Mouse (Mus musculus): Measurements from ENCODE around the gene 6430628N08Rik.

DNA sequence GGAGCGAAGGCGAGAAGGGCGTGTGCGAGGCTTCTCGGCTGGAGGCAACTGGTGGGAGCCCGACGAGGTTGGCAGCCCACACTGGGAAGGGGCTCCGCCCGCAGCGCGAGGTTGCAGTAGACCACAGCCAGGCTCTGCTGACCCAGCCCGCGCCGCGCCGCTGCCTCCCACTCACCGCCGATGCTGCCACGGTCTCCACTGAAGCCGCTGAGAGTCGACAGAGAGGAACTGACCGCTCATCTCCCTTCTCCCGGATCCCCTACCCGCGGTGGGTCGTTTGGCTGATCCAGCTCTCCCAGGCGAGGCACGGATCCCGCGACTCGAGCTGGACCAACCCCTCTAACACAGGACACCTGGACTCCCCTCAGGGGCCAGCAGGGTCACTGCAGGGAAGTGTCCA lies at the start of gene 6430628N08Rik:
- TF ChIP-seq CTCF (IDR thresholded peaks at IDR 0.05; ENCODE audit: control insufficient read depth, insufficient read depth, insufficient read length) = no peak
- no peak for TF ChIP-seq MAX (IDR thresholded peaks at IDR 0.05)
- TF ChIP-seq FOSL1 (IDR thresholded peaks at IDR 0.05; ENCODE audit: insufficient read depth, low read length, poor library complexity, severe bottlenecking) = no peak
- no peak for TF ChIP-seq USF1 (IDR thresholded peaks at IDR 0.05; ENCODE audit: low read depth)
- no peak for TF ChIP-seq MYOD1 (IDR thresholded peaks at IDR 0.05; ENCODE audit: control insufficient read depth, insufficient read length, low read depth)

Data from C2C12 (cell line).